Mouse (Mus musculus) right cerebral cortex, postnatal 36 days (tissue): ENCODE data around the gene Eif5a.

Experiments used
- DNase-seq, 2 experiments: peaks; one replicate each; pipeline ENCODE4 v3.0.0; 2022; ENCODE audit warnings: low spot score in 2 of 2, mixed read lengths in 1 of 2

Eif5a gene

DNA sequence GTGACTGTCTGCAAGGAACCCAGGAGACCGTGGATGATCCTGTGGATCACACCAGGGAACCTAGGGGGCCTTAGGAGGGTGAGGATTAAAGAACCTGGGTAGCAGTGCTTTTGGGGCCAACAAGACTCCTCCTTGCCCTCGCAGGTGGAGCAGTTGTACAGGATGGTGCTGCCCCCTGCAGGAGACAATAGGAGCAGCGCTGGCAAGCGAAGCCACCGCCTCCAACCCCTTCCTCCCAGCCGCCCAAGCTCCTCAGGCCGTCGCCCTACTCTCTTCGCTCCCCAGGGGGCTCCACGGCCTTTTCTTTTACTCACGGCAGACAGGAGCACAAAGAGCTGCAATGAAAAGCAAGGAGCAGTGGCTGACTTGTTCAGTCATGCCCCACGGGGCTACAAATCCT is 44.9 kb downstream of the Eif5a start:
- DNase-seq, result peak; percentile 36 to 42

DNA sequence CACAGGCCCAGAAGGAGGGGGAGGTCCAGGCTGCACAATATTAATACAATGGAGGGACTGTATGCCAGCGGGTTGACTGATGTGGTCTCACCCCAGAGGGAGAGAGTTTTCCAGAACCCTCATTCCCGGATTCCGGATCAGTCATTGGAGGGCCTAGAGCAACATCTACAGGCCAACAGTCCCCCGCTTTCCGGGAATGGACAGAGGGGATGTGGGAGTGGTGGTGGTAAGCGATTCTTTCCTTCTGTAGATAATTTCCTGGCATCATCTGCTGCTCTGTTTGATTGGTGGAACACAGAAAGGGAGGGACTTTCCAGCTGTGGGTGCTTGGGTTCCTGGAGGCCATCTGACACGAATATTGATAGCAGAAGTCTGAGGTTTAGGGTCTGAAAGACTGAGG is 45.6 kb downstream of the Eif5a start:
- DNase-seq, result no peak

DNA sequence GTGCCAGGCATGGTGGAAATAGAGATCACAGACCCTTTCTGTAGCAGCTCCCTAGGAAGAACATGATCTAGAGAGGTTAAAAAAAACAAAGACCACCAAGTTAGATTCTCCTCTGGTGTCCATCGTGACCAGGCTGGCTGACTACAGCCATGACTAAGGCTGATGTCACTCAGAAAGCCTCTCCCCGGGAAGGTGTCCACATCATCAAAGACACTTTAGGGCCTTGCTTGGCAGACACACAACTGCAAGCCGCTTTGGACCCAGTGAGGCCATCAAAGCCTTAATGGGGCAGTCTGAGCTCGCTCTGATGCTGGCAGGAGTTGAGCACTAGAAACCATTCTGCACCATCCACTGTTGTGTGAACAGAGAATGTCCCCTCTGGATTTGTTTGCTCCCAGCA is 49.3 kb downstream of the Eif5a start:
- DNase-seq, result no peak

DNA sequence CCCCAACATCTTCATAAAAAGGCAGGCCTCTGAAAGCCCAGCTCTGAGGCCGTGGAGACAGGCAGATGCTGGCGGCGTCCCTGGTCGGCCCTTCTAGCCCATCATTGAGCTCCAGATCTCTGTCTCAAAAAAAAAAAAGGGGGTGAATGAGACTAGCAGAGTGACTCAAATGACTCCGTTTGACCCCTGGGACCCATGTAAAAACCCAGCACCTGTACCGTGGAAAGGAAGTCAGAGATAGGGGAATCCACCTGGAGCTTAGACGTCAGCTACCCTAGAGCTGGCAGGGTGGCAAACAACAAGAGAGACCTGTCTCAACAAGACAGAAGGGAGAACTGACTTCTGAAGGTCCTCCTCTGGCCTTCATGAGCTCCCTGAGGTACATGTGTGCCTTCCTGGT is 49.9 kb downstream of the Eif5a start:
- DNase-seq, result no peak

DNA sequence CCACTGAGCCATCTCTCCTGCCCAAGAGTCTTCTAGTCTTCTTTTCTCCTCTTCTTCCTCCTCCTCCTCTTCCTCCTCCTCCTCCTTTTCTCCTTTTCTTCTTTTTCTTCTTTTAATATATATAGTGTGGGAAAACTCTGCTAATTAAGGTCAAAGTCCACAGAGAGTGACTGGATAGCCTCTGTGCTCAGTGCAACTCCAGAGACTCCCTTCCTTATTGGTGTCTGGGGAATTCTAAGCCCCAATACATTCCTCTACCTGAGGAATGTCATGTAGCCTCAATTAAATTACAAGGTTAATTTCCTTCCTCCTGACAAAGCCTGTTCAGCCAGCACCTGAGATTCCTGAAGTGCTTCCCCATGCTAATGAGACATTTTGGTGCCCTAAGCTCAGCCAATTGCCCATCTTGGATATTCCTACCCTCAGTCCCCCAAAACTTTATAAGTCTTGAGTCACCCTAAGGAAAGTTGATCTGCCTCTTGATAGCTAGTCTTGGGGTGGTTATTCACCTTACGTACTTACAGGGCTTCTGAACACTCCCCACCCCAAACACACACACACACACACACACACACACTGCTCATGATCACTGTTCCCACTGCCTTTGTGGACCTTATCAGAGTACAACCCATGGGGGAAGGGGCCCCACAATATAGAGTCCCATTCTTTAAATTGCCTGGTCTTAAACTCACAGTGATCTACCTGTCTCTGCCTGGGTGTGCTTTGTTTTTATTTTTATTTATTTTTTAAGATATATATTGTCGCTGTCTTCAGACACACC is 51.3 kb downstream of the Eif5a start:
- DNase-seq, result no peak

DNA sequence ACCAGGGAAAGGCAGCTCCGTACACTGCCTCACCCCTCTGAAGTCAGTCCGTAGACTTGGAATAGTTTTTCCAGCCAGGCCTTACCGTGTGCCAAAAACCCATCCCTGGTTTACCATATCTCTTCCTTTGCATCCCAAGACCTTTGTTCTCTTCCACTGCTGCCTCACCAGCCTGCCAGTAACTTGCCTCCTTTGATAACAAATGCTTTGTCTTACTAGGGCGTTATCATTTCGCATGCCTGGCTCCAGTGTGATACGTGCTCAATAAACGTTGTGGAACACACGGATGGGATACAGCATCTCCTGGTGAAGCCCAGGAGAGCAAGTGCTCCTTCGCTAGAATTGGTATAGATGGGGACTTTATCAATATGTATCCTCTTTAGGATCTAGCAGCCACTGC is 54.4 kb downstream of the Eif5a start:
- DNase-seq, result no peak
